Mouse (Mus musculus) embryonic facial prominence, embryonic 11.5 days (tissue): Measurements from ENCODE around the gene Hs6st3. TPM values are rescaled to one million over a fixed set of nuclear protein-coding genes. Genes with fewer than 3 reads are reported as not detected.

Experiments used
- ATAC-seq: fragments of 200-750 bp; cut with Nextera tagmentation; replicated peaks from 2 replicates; pipeline ENCODE4 v1.8.0; 2017; ENCODE audit warnings: low read depth; ENCODE audit not compliant: insufficient number of reproducible peaks, low FRiP score, low TSS enrichment
- DNase-seq: peaks from one replicate; pipeline ENCODE4 v3.0.0-alpha.2; 2015; ENCODE audit warnings: low spot score
- H3K27ac ChIP-seq: fragments of 300-500 bp; sonication (generic); replicated peaks from 2 replicates; pipeline ENCODE4 v1.5.1; 2014; ENCODE audit warnings: mild to moderate bottlenecking, low read depth, low read length, control low read depth
- H3K27me3 ChIP-seq: fragments of 300-500 bp; sonication (generic); 2 replicates; pipeline ENCODE4 v1.6.1; 2014; ENCODE audit warnings: mild to moderate bottlenecking, low read length, moderate library complexity, mixed read lengths; ENCODE audit not compliant: control insufficient read depth, insufficient read depth
- H3K36me3 ChIP-seq: fragments of 300-500 bp; sonication (generic); replicated peaks from 2 replicates; pipeline ENCODE4 v1.6.1; 2014; ENCODE audit warnings: low read depth, mild to moderate bottlenecking, low read length, moderate library complexity, mixed read lengths; ENCODE audit not compliant: control insufficient read depth, insufficient read depth
- H3K4me1 ChIP-seq: fragments of 300-500 bp; sonication (generic); 2 replicates; pipeline ENCODE4 v1.6.1; 2014; ENCODE audit warnings: low read length, mixed read lengths; ENCODE audit not compliant: control insufficient read depth, insufficient read depth
- H3K4me2 ChIP-seq: fragments of 300-500 bp; sonication (generic); 2 replicates; pipeline ENCODE4 v1.6.1; 2014; ENCODE audit warnings: low read depth, mild to moderate bottlenecking, control low read depth, low read length, moderate library complexity
- H3K4me3 ChIP-seq: fragments of 300-500 bp; sonication (generic); 2 replicates; pipeline ENCODE4 v1.5.1; 2014; ENCODE audit warnings: low read depth, low read length, control low read depth
- H3K9ac ChIP-seq: fragments of 300-500 bp; sonication (generic); replicated peaks from 2 replicates; pipeline ENCODE4 v1.6.1; 2014; ENCODE audit warnings: mild to moderate bottlenecking, control low read depth, low read length
- H3K9me3 ChIP-seq: fragments of 300-500 bp; sonication (generic); replicated peaks from 2 replicates; pipeline ENCODE4 v1.6.1; 2016; ENCODE audit warnings: mild to moderate bottlenecking, low read length, inconsistent platforms, mixed read lengths; ENCODE audit not compliant: control insufficient read depth
- WGBS: fragments of 180-500 bp; shearing (Covaris S2); extraction: QIAGEN DNeasy Blood & Tissue Kit; methylation state at CpG from one replicate; pipeline ENCODE4 v1.1.7; 2014; 5-methylcytosine and 5-hydroxymethylcytosine counted together
- polyA plus RNA-seq: library from polyadenylated mRNA; unstranded; fragments of >200 nt; fragmentation: Nextera tagmentation; extraction: Ambion mirVana; gene quantifications from 2 replicates; pipeline ENCODE4 v1.2.1, GENCODE M21; 2014

The Hs6st3 gene
- polyA plus RNA-seq, 1 experiment from 2014 or later = 0.24 TPM

GRCm38 (mm10) chr14:119725102-119725501, 587.0 kb downstream of the Hs6st3 start:
- Histone ChIP-seq H3K9ac (no peak overlapping the region), H3K27ac (no peak overlapping the region), H3K36me3 (no peaks in the 10 kb centered on the region), H3K27me3 (no peaks in the 10 kb centered on the region), H3K4me3 (no peak overlapping the region), H3K9me3 (no peaks in the 10 kb centered on the region), H3K4me1 (no peaks in the 10 kb centered on the region), H3K4me2 (no peak overlapping the region)
- WGBS = 68% methylated on average over 6 of the region's 6 CpGs
- ATAC-seq (no peak), DNase-seq (no peak)

GRCm38 (mm10) chr14:119731436-119732080, 593.4 kb downstream of the Hs6st3 start:
- Histone ChIP-seq H3K4me1 (no peaks in the 10 kb centered on the region), H3K27me3 (no peaks in the 10 kb centered on the region), H3K27ac (no peak overlapping the region), H3K9me3 (no peaks in the 10 kb centered on the region), H3K4me3 (no peak overlapping the region), H3K36me3 (no peaks in the 10 kb centered on the region), H3K9ac (no peak overlapping the region), H3K4me2 (no peak overlapping the region)
- WGBS = 59% methylated on average over 7 of the region's 7 CpGs
- no peak for DNase-seq
- no peak for ATAC-seq

GRCm38 (mm10) chr14:119732219-119732618, 594.1 kb downstream of the Hs6st3 start:
- Histone ChIP-seq H3K27me3 (no peaks in the 10 kb centered on the region), H3K4me2 (no peak overlapping the region), H3K9me3 (no peaks in the 10 kb centered on the region), H3K4me1 (no peaks in the 10 kb centered on the region), H3K36me3 (no peaks in the 10 kb centered on the region), H3K27ac (no peak overlapping the region), H3K9ac (no peak overlapping the region), H3K4me3 (no peak overlapping the region)
- ATAC-seq (no peak), DNase-seq (no peak)
- 86% methylated on average over 4 of the region's 4 CpGs for WGBS

- WGBS = 78% methylated on average over 5 of the region's 5 CpGs
- no peaks in the 10 kb centered on the region for H3K4me1 ChIP-seq
- H3K9ac ChIP-seq = no peak overlapping the region
- H3K4me2 ChIP-seq = no peak overlapping the region
- H3K36me3 ChIP-seq = no peaks in the 10 kb centered on the region
- no peaks in the 10 kb centered on the region for H3K27me3 ChIP-seq
- DNase-seq = no peak
- no peak overlapping the region for H3K4me3 ChIP-seq
- H3K27ac ChIP-seq = no peak overlapping the region
- H3K9me3 ChIP-seq = no peaks in the 10 kb centered on the region
- no peak for ATAC-seq
Observed at GRCm38 (mm10) chr14:119737408-119737961, 599.3 kb downstream of the Hs6st3 start.

- 90% methylated on average over 1 of the region's 1 CpGs for WGBS
- H3K9ac ChIP-seq = no peak overlapping the region
- H3K4me1 ChIP-seq = no peaks in the 10 kb centered on the region
- no peak overlapping the region for H3K4me3 ChIP-seq
- H3K27ac ChIP-seq = no peak overlapping the region
- DNase-seq (no peak), ATAC-seq (no peak)
- H3K36me3 ChIP-seq = no peaks in the 10 kb centered on the region
- H3K9me3 ChIP-seq = no peaks in the 10 kb centered on the region
- H3K27me3 ChIP-seq = no peaks in the 10 kb centered on the region
- H3K4me2 ChIP-seq = no peak overlapping the region
Observed at GRCm38 (mm10) chr14:119741791-119742190, 603.6 kb downstream of the Hs6st3 start.

GRCm38 (mm10) chr14:119761376-119761775, 623.2 kb downstream of the Hs6st3 start:
- ATAC-seq = no peak

GRCm38 (mm10) chr14:119772040-119772439, 633.9 kb downstream of the Hs6st3 start:
- ATAC-seq = no peak
- no peak overlapping the region for H3K9ac ChIP-seq
- no peaks in the 10 kb centered on the region for H3K9me3 ChIP-seq
- DNase-seq = no peak
- no peaks in the 10 kb centered on the region for H3K4me1 ChIP-seq
- H3K4me3 ChIP-seq = no peak overlapping the region
- no peak overlapping the region for H3K27ac ChIP-seq
- no peak overlapping the region for H3K4me2 ChIP-seq
- H3K36me3 ChIP-seq = no peaks in the 10 kb centered on the region
- no peaks in the 10 kb centered on the region for H3K27me3 ChIP-seq
- WGBS = 59% methylated on average over 4 of the region's 4 CpGs

More at GRCm38 (mm10) chr14:119761376-119761775, 623.2 kb downstream of the Hs6st3 start:
- no peaks in the 10 kb centered on the region for H3K9me3 ChIP-seq
- H3K4me3 ChIP-seq = no peak overlapping the region
- 92% methylated on average over 7 of the region's 7 CpGs for WGBS
- H3K27ac ChIP-seq = no peak overlapping the region
- no peak overlapping the region for H3K4me2 ChIP-seq
- no peak for DNase-seq
- H3K36me3 ChIP-seq = no peaks in the 10 kb centered on the region
- H3K9ac ChIP-seq = no peak overlapping the region
- no peaks in the 10 kb centered on the region for H3K27me3 ChIP-seq
- no peaks in the 10 kb centered on the region for H3K4me1 ChIP-seq

GRCm38 (mm10) chr14:119776261-119776660, 638.1 kb downstream of the Hs6st3 start:
- no peak overlapping the region for H3K27ac ChIP-seq
- H3K9me3 ChIP-seq = no peaks in the 10 kb centered on the region
- H3K27me3 ChIP-seq = no peaks in the 10 kb centered on the region
- WGBS = 82% methylated on average over 3 of the region's 3 CpGs
- H3K4me1 ChIP-seq = no peaks in the 10 kb centered on the region
- no peaks in the 10 kb centered on the region for H3K36me3 ChIP-seq
- ATAC-seq (no peak), DNase-seq (no peak)
- no peak overlapping the region for H3K4me3 ChIP-seq
- no peak overlapping the region for H3K4me2 ChIP-seq
- H3K9ac ChIP-seq = no peak overlapping the region
